Mouse (Mus musculus): ENCODE results near the gene Tns4. TPM values are rescaled to one million over a fixed set of nuclear protein-coding genes. Genes with fewer than 3 reads are reported as not detected.

Tns4 gene
- total RNA-seq, 1 experiment from 2014 or later: not detected

DNA sequence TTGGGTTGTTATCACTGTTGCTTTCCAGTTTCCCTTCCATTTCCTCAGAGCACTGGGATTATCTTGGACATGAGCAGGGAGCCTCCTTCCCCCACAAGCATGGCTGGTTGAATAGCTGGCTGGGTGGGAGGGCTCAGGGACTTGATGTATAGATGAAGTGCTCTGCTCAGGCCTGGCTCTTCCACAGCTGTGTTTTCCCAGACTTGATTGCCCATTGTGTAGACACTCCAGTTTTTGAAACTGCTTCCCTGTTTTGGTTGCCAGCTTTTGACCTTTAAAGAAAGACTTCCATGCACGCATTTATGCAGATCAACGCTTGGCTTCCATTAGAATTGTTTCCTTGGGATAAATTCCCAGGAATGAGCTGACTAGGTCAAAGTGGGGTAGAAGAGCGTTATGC is 33.6 kb upstream of the Tns4 start:
- ATAC-seq (replicated peaks in 1 of 2; ENCODE audit: insufficient read depth in 1 of 2, low FRiP score in 2 of 2, low TSS enrichment in 1 of 2, low read depth in 1 of 2, poor library complexity in 2 of 2, severe bottlenecking in 2 of 2): no peak

DNA sequence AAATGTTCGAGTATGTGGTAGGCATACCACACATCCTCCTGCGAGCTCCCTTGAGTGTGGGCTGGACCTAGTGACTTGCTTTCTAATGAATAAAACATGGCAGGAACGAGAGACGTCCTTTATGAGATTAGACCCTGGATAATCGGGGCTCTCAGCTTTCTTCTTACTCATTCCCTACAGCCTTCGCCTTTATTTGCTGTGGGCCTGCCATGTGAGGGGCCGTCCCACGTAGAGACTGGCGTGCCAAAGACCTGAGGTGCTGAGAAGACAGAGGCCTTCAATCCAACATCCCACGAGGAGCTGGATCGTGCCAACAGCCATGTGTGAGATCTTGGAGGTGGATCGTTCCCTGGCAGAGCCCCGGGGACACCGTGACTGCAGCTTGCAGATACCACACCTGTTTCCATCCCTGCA is 32.1 kb upstream of the Tns4 start:
- no peak for ATAC-seq (replicated peaks in 1 of 2; ENCODE audit: insufficient read depth in 1 of 2, low FRiP score in 2 of 2, low TSS enrichment in 1 of 2, low read depth in 1 of 2, poor library complexity in 2 of 2, severe bottlenecking in 2 of 2)

DNA sequence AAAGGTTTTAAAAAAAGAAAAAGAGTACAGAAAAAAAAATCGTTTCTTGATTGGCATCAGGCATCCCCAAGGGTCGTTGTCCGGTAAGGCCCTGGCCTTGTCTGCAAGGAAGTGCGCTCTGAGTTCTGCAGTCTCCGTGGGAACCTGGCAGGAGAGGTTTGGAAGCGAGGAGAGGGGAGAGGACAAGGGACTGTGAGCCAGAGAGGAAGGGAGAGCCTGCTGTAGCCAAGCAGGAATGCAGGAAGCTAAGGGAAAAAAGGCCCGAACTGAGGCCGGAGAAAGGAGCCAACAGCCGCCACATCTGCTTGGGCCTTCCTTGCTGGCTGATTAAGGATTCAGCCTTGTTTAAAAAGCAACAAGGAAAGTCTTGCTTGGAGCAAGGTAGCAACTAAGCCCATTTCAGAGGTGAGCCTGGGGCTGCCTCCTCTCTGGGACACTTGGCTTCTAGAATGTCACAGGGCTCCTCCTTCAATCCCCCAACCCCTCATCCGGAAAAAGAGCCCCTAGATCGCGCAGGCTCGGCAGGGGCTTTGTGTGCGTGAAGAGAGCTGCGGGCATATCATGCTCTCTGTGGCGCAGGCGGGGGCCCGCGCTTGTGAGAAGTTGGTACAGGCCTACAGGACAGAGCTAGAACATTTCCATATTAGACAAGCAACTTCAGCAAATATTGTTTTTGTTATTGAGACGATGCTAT is 31.6 kb upstream of the Tns4 start:
- no peak for ATAC-seq (replicated peaks in 1 of 2; ENCODE audit: insufficient read depth in 1 of 2, low FRiP score in 2 of 2, low TSS enrichment in 1 of 2, low read depth in 1 of 2, poor library complexity in 2 of 2, severe bottlenecking in 2 of 2)

DNA sequence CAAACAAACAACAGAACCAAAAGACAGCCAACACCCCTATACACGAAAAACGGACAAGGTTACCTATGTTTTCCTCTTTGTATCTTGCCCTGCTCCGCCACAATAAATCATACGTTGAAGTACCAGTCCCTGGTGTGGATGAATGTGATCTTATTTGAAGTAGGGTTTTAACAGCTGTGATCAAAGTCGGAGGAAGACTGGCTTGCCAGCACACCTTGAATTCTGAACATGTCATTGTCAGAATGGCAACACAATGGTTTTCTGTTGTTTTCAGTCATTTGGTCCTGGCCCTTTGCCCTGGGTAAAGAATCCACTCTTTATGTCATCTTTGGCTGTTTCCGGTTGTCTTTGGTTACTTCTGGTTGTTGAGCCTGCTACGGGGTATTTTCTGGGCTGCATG is 29.9 kb upstream of the Tns4 start:
- ATAC-seq (replicated peaks in 1 of 2; ENCODE audit: insufficient read depth in 1 of 2, low FRiP score in 2 of 2, low TSS enrichment in 1 of 2, low read depth in 1 of 2, poor library complexity in 2 of 2, severe bottlenecking in 2 of 2): no peak

DNA sequence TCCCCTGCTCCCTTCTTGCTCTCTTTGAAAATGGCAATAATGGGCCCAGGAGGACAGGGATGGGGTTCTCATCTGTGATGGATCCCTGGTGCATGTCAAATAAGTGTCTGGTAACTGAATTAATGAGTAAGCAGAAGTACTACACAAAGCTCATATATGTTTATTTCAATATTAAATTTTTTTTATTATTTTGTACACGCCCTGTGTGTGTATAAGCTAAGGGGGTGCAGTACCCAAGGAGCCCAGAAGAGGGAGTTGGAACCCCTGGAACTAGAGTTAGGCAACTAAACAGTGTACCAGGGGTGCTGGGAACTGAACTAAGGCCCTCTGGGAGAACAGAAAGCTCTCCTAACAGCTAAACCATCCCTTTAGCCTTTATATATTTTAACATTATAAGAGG is 29.3 kb upstream of the Tns4 start:
- ATAC-seq (replicated peaks in 1 of 2; ENCODE audit: insufficient read depth in 1 of 2, low FRiP score in 2 of 2, low TSS enrichment in 1 of 2, low read depth in 1 of 2, poor library complexity in 2 of 2, severe bottlenecking in 2 of 2): no peak

DNA sequence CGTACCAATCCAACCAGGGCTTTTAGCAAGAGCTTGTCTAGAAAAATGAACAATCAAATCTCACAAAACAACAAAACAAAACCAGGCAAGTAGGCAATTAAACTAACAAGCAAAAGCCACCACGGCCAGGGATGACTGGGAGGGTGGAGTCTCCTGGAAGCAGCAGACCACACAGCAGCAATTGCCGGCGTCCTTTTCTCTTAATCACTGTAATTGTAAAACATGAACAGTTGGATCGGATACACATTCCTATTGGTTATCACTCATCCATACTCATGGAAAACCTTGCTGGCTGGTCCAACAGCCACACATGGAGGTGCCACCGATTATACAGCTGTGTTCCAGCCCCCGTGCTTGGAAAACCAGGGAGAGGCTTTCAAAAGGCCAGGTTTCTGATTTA is 28.8 kb upstream of the Tns4 start:
- no peak for ATAC-seq (replicated peaks in 1 of 2; ENCODE audit: insufficient read depth in 1 of 2, low FRiP score in 2 of 2, low TSS enrichment in 1 of 2, low read depth in 1 of 2, poor library complexity in 2 of 2, severe bottlenecking in 2 of 2)

DNA sequence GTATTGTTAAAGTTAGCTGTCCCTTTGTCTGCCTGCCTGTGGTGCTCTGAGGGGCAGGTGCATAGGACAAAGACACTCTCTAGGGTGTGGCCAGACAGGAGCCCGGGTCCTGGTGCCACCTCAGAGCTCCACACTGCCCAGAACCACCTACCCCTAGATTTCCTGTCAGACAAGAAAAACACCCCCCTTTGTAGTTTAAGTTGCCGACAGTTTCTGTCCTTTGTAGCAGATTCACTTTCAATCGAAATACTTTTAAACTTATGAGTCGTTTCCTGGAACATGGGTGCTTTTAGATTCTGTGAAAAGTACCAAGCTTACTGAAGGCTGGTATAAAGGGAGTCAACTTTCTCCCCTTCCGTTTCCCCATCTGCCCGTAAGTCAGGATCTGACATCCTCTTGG is 26.8 kb upstream of the Tns4 start:
- ATAC-seq (replicated peaks in 1 of 2; ENCODE audit: insufficient read depth in 1 of 2, low FRiP score in 2 of 2, low TSS enrichment in 1 of 2, low read depth in 1 of 2, poor library complexity in 2 of 2, severe bottlenecking in 2 of 2): no peak

DNA sequence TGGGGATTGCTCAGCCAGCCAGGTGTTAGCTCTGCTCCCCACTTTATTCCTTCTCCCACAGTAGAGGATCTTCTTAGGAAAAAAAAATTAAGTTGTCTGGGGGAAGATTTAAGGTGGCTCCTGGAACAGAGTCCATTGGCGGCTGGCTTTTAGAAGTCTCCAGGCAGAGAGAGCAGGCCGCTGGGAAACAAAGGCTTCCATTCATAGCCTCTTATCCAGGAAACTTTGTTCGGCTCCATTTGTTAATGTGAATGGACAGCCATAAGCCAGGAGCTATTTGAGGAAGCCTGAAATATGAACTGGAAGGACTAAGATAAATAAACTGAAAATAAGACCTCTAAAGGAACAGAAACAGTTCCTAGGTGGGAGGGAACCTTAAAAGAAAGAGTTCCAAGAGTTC is 24.0 kb upstream of the Tns4 start:
- no peak for ATAC-seq (replicated peaks in 1 of 2; ENCODE audit: insufficient read depth in 1 of 2, low FRiP score in 2 of 2, low TSS enrichment in 1 of 2, low read depth in 1 of 2, poor library complexity in 2 of 2, severe bottlenecking in 2 of 2)

DNA sequence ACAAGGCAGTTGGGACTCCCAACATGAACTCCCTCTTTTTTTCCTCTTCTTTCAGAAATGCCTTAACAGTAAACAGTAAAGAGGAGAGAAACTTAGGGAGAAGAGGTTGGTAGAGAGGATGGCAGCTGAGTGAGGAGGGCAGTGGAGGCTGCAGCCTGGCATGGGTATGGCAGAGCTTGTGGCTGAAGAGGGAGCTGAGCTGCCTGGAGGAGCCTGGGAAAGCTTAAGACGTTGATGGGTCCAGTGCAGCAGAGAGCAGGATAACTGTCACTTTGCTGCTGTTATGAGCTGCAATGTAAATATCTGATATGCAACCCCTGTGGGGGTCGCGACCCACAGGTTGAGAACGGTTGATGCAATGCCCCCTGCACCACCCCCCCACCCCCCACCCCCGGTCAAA is 23.6 kb upstream of the Tns4 start:
- ATAC-seq (replicated peaks in 1 of 2; ENCODE audit: insufficient read depth in 1 of 2, low FRiP score in 2 of 2, low TSS enrichment in 1 of 2, low read depth in 1 of 2, poor library complexity in 2 of 2, severe bottlenecking in 2 of 2): no peak

DNA sequence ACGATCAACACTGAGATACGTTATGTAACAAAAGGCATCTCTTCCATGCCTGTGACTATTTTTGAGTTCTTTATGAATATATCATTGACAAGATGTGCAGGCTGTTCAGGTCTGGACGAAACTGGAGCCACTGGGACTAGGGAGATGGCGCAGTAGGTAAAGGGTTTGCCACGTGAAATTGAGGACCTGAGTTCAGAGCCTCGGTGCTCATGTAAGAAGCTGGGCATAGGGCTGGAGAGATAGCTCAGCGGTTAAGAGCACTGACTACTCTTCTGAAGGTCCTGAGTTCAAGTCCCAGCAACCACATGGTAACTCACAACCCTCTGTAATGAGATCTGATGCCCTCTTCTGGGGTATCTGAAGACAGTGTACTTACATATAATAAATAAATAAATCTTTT is 22.5 kb upstream of the Tns4 start:
- ATAC-seq (replicated peaks in 1 of 2; ENCODE audit: insufficient read depth in 1 of 2, low FRiP score in 2 of 2, low TSS enrichment in 1 of 2, low read depth in 1 of 2, poor library complexity in 2 of 2, severe bottlenecking in 2 of 2): no peak

DNA sequence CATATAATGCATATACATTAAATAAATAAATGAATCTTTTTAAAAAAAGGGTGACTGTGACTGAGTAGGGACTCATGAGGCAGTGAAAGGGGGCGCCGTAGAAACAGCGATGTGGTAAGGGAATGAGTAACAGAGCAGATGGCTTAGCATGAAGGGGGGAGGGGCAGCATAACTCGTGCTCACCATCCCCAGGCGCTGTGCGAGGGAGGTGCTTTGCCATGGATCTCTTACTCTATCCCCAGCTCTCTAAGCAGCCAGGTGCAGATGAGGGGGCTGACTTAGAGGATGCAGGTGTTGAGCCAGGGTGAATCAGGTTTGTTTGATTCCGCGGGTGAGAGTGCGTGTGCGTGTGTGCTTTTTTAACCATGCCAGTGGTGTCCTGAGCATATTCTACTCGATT is 22.0 kb upstream of the Tns4 start:
- no peak for ATAC-seq (replicated peaks in 1 of 2; ENCODE audit: insufficient read depth in 1 of 2, low FRiP score in 2 of 2, low TSS enrichment in 1 of 2, low read depth in 1 of 2, poor library complexity in 2 of 2, severe bottlenecking in 2 of 2)

DNA sequence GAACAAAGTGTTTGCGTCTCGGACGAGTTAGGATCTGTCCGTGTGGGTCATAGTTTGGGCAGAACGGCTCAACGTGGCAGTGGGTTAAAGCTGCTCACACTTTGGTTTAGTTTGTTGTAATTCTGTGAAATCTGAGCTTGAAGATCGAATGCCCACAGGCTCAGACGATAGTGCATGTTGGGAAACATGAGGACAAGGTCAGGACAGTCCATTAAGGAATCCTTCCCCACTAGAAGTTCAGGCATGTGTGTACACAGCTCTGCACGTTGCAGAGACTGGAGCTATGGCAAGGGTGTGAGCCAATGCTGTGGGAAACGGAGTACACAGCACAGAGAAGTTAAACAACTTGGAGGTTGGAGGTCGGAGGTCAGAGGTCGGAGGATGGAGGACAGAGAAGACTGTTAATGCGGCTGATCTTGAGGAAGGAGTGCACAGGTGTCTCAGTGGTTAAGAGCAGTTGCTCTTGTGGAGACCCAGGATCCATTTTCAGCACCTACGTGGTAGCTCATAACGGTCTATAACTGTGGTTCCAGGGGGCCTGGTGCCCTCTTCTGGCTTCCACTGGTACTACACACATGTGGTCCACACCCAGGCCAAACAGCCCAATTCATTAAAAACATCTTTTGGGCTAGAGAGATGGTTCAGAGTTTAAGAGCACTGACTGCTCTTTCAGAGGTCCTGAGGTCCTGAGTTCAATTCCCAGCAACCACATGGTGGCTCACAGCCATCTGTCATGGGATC is 21.4 kb upstream of the Tns4 start:
- no peak for ATAC-seq (replicated peaks in 1 of 2; ENCODE audit: insufficient read depth in 1 of 2, low FRiP score in 2 of 2, low TSS enrichment in 1 of 2, low read depth in 1 of 2, poor library complexity in 2 of 2, severe bottlenecking in 2 of 2)

DNA sequence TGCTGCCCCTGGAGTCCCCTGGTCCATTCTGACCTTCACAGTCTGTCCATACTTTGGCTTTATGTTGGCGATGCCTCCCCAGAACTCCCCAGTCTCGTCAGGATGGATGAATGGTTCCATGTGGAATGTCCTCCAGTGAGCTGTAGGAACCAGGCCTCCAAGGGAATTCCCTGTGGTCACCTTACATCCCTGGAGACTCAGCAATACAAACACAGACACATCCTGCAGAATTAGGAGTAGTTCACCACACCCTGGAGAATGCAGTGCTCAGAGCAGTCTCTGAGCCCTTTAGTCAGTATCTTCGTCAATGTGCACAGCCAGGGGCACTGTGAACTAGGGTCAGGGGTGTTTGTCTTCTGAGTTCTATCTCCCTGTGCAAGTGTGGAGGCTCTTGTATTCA is 19.2 kb upstream of the Tns4 start:
- no peak for ATAC-seq (replicated peaks in 1 of 2; ENCODE audit: insufficient read depth in 1 of 2, low FRiP score in 2 of 2, low TSS enrichment in 1 of 2, low read depth in 1 of 2, poor library complexity in 2 of 2, severe bottlenecking in 2 of 2)

DNA sequence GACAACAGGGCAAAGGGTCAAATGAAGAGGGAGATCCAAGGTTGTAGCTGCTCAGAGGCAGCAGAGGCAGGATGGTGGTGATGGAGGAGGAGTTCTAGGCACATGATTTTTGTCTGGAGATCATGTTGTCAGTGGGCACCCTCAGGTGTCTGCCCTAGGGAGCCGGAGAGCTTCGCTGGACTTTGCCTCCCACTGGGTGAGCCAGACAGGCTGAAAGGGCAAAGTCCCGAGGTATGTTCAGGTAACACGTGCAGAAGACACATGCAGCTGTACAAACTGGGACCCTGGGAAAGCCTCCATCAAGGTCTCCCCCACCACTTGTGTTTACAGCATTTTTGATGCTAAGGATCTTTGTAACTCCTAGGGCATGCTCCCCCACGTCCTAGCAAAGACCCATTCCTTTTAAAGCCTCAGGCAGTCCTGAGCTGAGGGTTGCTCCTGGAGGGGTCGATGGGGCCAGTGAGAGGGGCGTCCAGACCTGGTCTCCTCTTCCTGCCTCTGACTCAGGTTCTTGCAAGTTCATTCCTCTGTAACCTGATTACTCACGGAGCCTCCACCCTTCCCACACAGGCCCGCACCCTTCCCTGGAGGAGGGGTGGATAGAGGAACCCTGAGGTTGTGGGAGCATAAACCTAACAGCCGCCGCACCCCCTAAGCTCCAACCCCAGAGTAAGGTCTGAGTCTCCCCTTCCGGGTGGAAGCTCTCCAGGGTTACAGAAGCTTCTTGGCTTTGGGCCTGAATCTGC is 17.0 kb upstream of the Tns4 start:
- ATAC-seq (replicated peaks in 1 of 2; ENCODE audit: insufficient read depth in 1 of 2, low FRiP score in 2 of 2, low TSS enrichment in 1 of 2, low read depth in 1 of 2, poor library complexity in 2 of 2, severe bottlenecking in 2 of 2): no peak

DNA sequence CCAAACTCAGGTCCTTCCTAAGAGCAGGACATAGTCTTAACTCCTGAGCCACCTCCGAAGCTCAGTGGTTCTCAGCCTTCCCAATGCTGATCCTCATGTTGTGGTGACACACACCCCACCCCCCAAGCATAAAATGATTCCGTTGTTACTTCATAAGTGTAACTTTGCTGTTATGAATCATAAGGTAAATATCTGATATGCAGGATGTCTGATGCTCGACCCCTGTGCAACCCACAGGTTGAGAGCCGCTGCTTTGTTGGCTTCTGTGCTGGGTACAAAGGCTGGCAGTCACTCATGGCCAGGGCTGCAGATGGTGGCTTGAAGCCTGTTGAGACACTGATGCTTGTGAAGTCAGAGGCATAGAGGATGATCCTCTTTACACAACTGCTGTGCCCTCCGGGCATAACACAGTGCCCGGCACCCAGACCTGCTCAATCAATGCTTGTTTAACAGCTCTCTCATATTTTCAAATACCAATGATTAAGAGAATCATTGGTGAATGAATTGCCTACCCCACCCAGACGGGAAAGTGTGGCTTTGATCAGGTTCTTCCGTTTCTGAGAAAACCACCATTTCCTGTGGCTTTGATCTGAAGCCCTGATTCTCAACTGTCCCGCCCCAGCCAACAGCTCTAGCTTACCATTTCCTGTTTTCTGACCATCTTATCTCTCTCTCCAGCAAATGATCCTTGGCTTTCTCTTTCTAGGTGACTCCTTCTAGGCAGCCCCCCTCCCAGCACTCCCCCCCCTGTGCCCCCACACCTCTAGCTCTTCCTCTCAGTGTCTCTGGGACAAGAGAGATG is 15.7 kb upstream of the Tns4 start:
- peak; percentile 56 to 57 for ATAC-seq (replicated peaks in 1 of 2; ENCODE audit: insufficient read depth in 1 of 2, low FRiP score in 2 of 2, low TSS enrichment in 1 of 2, low read depth in 1 of 2, poor library complexity in 2 of 2, severe bottlenecking in 2 of 2)

DNA sequence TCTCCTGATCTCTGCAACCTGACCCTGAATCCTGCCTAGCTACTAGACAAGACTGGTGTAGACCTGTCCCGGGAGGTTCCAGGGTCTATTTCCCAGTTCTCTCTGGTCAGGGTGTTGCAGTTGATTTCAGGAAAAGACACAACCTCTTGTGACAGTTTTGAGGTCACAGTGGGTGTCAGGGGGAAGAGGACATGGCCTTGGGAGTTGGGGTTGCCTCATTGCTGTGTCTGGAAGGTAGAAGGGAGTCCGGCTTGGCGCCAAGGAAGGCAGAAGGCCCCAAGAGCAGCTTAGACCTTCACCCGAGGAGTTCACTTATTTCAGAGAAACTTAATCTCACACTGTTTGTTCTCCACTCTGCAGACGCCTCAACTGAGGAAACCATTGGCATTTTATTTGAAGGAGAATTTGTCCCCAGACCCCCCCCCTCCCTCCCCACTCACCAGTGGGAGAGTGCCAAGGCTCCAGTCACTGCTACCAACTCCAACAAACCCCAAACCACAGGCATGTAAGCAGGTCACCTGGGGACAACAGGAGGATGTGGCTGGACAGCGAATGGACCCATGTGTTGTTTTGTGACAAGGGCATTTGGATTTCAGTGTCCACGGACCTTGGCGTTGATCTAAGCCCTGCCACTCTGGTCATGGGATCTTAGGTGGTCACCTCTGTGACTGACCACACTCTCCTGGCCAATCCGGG is 13.6 kb upstream of the Tns4 start:
- ATAC-seq (replicated peaks in 1 of 2; ENCODE audit: insufficient read depth in 1 of 2, low FRiP score in 2 of 2, low TSS enrichment in 1 of 2, low read depth in 1 of 2, poor library complexity in 2 of 2, severe bottlenecking in 2 of 2): no peak

DNA sequence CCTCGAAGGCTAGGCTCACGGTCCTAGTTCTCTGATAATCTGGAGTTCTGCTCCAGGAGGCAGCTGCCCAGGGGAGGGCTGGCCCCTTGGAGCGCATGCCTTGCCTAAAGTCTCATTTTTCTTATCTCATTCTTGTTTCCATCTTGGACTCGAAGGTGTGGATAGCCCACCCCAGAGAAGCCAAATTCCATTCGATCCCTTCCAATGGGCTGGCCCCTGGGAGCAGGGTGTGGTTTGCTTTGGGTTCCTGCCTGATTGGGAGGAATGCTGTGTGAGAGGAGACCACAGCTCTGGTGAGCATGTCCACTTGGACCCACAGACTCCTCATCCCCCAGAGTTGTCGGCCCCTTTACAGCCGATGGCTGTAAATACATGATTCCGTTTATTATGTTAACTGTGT is 12.6 kb upstream of the Tns4 start:
- ATAC-seq (replicated peaks in 1 of 2; ENCODE audit: insufficient read depth in 1 of 2, low FRiP score in 2 of 2, low TSS enrichment in 1 of 2, low read depth in 1 of 2, poor library complexity in 2 of 2, severe bottlenecking in 2 of 2): no peak
